Mouse (Mus musculus) lung, postnatal 0 days (tissue): ENCODE results near the gene Map6.

Experiments
- CTCF ChIP-seq: IDR thresholded peaks from 2 replicates; pipeline ENCODE4 v1.5.1; 2016; ENCODE audit warnings: antibody characterized with exemption, mild to moderate bottlenecking
- EP300 ChIP-seq: IDR thresholded peaks from 2 replicates; pipeline ENCODE4 v1.6.1; 2016; ENCODE audit warnings: antibody characterized with exemption, mild to moderate bottlenecking, control low read depth

DNA sequence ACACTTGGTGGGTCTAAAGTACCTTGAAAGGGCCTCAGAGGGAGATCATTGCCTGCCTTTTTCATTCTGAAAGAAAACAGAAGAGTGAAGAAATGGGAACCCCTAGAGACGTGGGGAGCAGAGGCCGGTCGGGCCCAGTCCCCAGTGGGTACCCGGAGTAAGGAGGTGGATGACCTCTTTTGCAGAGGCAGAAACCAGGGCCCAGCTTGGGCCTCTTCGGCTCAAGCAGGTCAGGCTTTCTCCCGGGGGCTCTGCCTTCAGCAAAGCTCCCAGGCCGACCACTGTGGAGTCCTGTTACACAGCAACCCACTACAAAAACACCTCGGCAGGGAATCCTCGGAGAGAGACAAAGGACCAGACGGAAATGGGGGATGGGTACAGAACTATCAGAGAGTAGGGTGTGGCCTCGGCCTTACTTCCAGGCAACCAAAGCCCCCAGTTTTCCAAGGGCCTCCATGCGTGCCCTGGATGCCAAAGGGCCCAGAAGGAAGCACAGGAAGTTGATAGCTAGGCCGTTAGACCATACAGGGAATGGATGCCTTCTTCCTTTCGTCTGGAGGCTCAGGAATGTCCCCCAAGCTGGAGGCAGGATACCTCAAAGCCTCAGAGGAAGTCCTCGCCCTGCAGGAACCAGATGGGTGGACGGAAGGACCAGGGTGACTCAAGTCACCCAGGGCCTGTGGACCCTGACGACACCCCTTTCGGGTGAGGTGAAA lies 84.7 kb downstream of the Map6 start:
- TF ChIP-seq CTCF (no peak), EP300 (no peak; the same call in 1 of the 2 replicates)
